Mouse (Mus musculus) cerebellum, adult 2 months (tissue): ENCODE data around the gene Dhx38. TPM values are rescaled to one million over a fixed set of nuclear protein-coding genes. Genes with fewer than 3 reads are reported as not detected.
A peak's percentile ranks its signal among the peaks of the same experiment; 100 is the strongest.

ENCODE experiments used
- DNase-seq, 2 experiments: peaks; one replicate each; pipeline ENCODE4 v3.0.0; 2021
- H3K27ac ChIP-seq: fragments of 200-500 bp; 2 replicates; pipeline ENCODE4 v1.5.1; 2012; ENCODE audit warnings: low read length, control low read depth, inconsistent platforms; ENCODE audit not compliant: insufficient read depth
- H3K27me3 ChIP-seq: fragments of 200-500 bp; 2 replicates; pipeline ENCODE4 v1.6.1; 2012; ENCODE audit warnings: inconsistent platforms, mild to moderate bottlenecking, low read length, moderate library complexity; ENCODE audit not compliant: control insufficient read depth, insufficient read depth
- H3K4me1 ChIP-seq: fragments of 200-500 bp; 2 replicates; pipeline ENCODE4 v1.6.1; 2011; ENCODE audit warnings: low read length; ENCODE audit not compliant: control insufficient read depth, insufficient read depth
- H3K4me3 ChIP-seq: fragments of 200-500 bp; replicated peaks from 2 replicates; pipeline ENCODE3; 2011; ENCODE audit warnings: mild to moderate bottlenecking, low read depth, low read length, control low read depth; ENCODE audit not compliant: insufficient read depth
- CTCF ChIP-seq: fragments of 200-500 bp; IDR thresholded peaks from 2 replicates; pipeline ENCODE4 v1.5.1; 2011; ENCODE audit warnings: low read depth, mild to moderate bottlenecking, control low read depth, low read length, moderate library complexity, borderline replicate concordance; ENCODE audit not compliant: insufficient read depth
- POLR2A ChIP-seq: fragments of 200-500 bp; IDR thresholded peaks from 2 replicates; pipeline ENCODE4 v1.6.1; 2011; ENCODE audit warnings: low read length, control low read depth, borderline replicate concordance; ENCODE audit not compliant: insufficient read depth
- WGBS: fragments of 180-500 bp; shearing (Covaris S2); methylation state at CpG from one replicate; pipeline ENCODE4 v1.1.7; 2018; 5-methylcytosine and 5-hydroxymethylcytosine counted together
- polyA plus RNA-seq: library from polyadenylated mRNA; depleted of rRNA; stranded (reverse); fragments of >200 nt; gene quantifications from 2 replicates; pipeline ENCODE4 v1.2.3, GENCODE M21; 2012

The Dhx38 gene
- polyA plus RNA-seq, 1 experiment, result 23.8 TPM

DNA sequence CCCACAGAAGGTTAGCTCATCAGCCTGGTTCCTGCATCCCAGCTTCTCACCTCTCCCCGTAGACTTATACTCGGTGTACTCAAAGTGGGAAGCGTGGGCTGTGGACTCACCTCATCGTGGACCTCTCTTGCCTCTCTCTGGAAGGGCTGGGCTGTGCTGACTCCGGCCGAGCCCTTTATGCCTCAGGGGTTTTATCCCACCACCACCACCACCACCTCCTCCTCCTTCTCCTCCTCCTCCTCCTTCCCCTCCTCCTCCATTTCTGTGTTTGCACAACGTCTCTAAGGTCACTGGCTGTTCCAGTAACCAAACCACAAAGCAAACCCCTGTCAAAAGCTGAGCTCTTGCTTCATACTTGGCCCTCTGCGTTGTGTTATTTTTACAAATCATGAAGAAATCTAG is 13.2 kb upstream of the Dhx38 start, which contains the start of gene Hp:
Hp (minus strand) TSS at position 273 of the 402 bp plus-strand sequence.
- no peak for DNase-seq
- Histone ChIP-seq H3K27me3 (no peaks in the 10 kb centered on the region), H3K4me3 (no peak within 1 kb of the TSS), H3K27ac (no peak within 1 kb of the TSS), H3K4me1 (no peaks in the 10 kb centered on the region)
- WGBS, result 71% methylated on average over 8 of the region's 8 CpGs
- TF ChIP-seq POLR2A (no peak), CTCF (no peak)

DNA sequence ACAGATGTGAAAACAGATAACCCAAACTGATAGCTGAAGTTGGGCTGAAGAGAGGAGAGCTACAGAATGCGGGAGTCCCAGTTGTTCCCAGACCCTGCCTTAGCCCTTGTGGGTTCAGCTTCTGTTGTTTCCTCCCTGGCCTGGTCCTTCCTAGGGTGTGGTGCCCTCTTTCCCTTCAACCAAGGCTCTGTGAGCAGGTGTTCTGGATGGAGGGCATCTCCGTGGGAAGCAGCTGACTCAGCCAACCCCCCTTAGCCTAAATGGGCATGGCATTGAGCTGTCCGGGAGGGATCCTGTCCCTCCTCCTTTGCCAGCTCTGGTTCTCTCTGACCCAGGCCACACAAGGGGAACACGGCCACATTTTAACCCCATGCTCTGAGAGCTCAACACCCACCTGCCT is 10.7 kb upstream of the Dhx38 start:
- no peak for DNase-seq
- Histone ChIP-seq H3K4me1 (no peaks in the 10 kb centered on the region), H3K27ac (no peak overlapping the region), H3K27me3 (no peaks in the 10 kb centered on the region), H3K4me3 (no peak overlapping the region)
- TF ChIP-seq CTCF (no peak), POLR2A (no peak)
- WGBS, result 63% methylated on average over 4 of the region's 4 CpGs

DNA sequence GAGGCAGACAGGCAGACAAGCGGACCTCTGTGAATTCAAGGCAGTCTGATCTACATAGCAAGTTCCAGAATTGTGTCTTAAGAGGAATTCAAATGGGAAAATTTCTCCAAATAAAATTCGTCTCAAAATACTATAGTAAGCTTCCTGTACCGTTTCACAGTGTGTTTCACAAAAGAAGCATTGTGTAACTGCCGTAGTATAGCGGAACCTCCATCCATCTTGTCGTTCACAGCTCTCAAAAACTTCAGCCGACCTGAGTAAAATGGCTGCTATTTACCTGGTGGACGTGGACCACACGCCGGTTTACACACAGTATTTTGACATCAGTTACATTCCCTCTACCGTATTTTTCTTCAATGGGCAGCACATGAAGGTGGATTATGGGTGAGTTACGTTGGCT is 5.5 kb upstream of the Dhx38 start:
- Histone ChIP-seq H3K4me3 (no peak overlapping the region), H3K27ac (no peak overlapping the region), H3K27me3 (no peaks in the 10 kb centered on the region), H3K4me1 (no peaks in the 10 kb centered on the region; the same call in 1 of the 2 replicates)
- TF ChIP-seq CTCF (no peak), POLR2A (no peak)
- no peak for DNase-seq
- WGBS, result 90% methylated on average over 12 of the region's 12 CpGs

DNA sequence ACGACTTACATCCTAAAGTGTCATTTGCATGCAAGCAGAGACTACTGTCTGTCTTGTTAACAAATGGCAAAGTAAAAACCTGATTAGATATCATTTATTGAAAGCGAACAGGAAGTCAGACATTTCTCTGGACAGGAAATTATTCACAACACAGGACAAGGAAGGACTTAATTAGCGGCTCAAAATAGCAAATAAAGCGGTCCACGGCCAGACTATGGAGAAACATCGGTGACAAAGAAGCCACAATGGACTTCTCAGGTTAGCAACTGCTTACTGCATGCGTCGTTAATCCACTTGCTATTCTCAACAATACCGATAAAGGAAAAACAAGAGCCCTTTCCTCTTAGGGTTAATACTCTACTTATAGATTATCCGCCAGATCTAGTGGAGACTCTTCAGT is 895 bp downstream of the Dhx38 start:
- Histone ChIP-seq H3K27ac (no peak overlapping the region; the same call in 1 of the 2 replicates), H3K4me1 (peaks cover 3% of the 10 kb centered on the region; the same call in 1 of the 2 replicates), H3K4me3 (peak overlapping the region; percentile 92), H3K27me3 (no peaks in the 10 kb centered on the region)
- WGBS, result 5% methylated on average over 10 of the region's 10 CpGs
- DNase-seq, result no peak
- TF ChIP-seq CTCF (no peak), POLR2A (no peak)

DNA sequence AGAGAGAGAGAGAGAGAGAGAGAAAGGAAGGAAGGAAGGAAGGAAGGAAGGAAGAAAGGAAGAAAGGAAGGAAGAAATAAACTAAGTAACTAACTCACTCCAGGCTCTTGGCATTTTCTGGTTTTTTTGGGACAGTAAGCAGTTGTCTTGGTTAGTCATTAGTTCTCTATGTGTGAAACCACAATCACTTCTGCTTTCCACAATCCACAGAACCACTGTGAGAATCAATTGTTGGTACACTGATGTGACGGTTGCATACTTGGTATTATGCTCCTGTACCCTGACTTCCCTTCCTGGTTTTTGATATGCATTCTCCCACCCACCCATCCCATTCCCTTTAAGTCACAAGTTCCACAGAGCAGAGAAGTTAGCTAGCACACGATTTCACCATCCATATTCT is 1.8 kb downstream of the Dhx38 start:
- H3K4me1 ChIP-seq, result peaks cover 3% of the 10 kb centered on the region; the same call in 1 of the 2 replicates
- no peak overlapping the region for H3K4me3 ChIP-seq
- H3K27ac ChIP-seq, result no peak overlapping the region
- DNase-seq, result no peak
- H3K27me3 ChIP-seq, result no peaks in the 10 kb centered on the region
- no peak for TF ChIP-seq POLR2A
- TF ChIP-seq CTCF, result no peak
- WGBS, result 62% methylated on average over 2 of the region's 2 CpGs

DNA sequence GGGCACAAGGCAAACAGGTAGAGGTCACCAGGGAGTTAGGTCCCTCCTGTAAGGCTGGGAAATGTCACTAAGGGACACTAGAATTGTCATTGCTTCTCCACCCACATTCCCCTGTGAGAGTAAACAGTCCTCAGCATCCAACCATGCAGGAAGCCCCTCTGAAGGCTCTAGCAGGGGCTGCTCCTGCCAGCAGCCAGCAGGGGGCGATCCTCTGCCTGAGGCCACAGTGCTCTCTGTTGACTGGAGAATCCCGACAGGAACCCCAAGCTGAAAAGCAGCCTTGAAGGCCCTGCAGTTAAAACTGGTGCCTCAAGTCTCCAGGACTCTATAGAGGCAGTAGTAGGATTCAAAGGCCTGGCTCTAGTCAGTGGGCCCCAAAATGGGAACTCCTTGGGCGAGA is 14.0 kb downstream of the Dhx38 start:
- Histone ChIP-seq H3K4me3 (no peak overlapping the region), H3K27me3 (no peaks in the 10 kb centered on the region), H3K27ac (no peak overlapping the region), H3K4me1 (no peaks in the 10 kb centered on the region)
- TF ChIP-seq POLR2A (no peak), CTCF (0 out of 2 replicates have a peak, but pooled peaks have one; percentile 17)
- 39% methylated on average over 3 of the region's 3 CpGs for WGBS
- DNase-seq, result no peak

DNA sequence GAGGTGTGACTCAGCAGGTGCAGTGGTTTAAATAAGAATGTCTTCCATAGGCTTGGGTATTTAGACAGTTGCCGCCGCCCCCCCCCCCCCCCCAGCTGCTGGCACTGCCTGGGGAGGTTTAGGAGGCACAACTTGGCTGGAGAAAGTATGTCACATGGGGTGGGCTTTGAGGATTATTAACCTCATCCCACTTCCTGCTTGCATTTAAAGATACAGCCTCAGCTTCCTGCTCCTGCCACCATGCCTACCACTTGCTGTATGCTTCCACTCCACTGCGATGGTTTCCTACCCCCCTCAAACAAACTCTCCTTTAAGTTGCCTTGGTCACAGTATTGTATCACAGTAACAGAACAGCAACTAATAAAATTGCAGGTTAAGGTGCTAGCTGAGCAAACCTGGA is 21.6 kb downstream of the Dhx38 start:
- Histone ChIP-seq H3K4me3 (no peak overlapping the region), H3K27me3 (no peaks in the 10 kb centered on the region), H3K4me1 (no peaks in the 10 kb centered on the region), H3K27ac (no peak overlapping the region)
- 47% methylated on average over 3 of the region's 3 CpGs for WGBS
- no peak for DNase-seq
- TF ChIP-seq CTCF, result no peak
- no peak for TF ChIP-seq POLR2A

DNA sequence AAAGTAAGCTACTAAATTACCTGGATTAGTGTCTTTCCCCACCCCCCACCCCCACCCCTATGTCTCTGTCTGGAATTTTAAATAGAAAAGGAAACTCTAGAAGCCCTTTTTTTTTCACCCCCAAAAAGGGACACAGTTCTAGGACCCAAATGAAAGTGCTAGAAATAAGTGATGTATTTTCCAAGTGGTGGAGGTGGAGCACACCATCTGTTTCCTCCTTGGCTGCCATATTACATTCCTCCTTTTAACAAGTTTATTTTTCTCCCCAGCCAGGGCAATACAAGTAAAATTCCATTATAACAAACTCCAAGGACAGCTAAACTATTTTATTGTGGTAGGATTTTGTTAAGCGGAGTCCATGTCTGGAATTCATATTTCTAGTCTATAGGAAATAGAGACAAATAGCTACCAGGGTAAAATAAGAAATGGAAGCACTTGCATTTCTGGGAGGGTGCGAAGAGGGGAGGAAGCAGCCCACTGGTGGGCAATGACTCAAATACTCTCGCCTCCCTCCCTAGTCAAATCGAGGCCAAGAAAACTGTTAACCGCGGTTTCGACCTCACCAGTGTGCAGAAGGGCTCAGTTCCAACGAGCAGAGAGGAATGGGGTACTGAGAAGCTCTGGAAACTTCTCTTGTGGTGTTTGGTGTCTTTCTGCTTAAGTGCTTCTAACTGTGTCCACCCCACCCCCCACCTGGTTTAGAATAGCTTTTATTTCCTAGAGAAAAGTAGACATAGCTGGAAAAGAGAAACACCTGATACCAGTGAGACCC is 22.7 kb downstream of the Dhx38 start:
- no peak overlapping the region for H3K4me3 ChIP-seq
- DNase-seq, result no peak
- TF ChIP-seq POLR2A, result no peak
- no peak for TF ChIP-seq CTCF
- 42% methylated on average over 8 of the region's 8 CpGs for WGBS
- H3K27me3 ChIP-seq, result no peaks in the 10 kb centered on the region
- no peaks in the 10 kb centered on the region for H3K4me1 ChIP-seq
- no peak overlapping the region for H3K27ac ChIP-seq
